Mouse (Mus musculus): ENCODE data around the gene Tmem38a. TPM values are rescaled to one million over a fixed set of nuclear protein-coding genes. Genes with fewer than 3 reads are reported as not detected.

Tmem38a gene
- polyA plus RNA-seq, 1 experiment from 2014 or later: 2.3 TPM

GRCm38 (mm10) chr8:72577941-72578340 lies 6.1 kb downstream of the Tmem38a start:
- Histone ChIP-seq H3K36me3 (replicated peaks; ENCODE audit: insufficient read depth, low read length) (no peaks in the 10 kb centered on the region), H3K9me3 (ENCODE audit: low read length) (no peaks in the 10 kb centered on the region), H3K4me1 (ENCODE audit: insufficient read depth) (no peaks in the 10 kb centered on the region; the same call in 1 of the 2 replicates), H3K4me3 (ENCODE audit: low read depth, low read length) (no peak overlapping the region), H3K27ac (ENCODE audit: low read depth) (no peak overlapping the region), H3K9ac (replicated peaks) (no peak overlapping the region), H3K27me3 (ENCODE audit: insufficient read depth, low read length) (no peaks in the 10 kb centered on the region), H3K4me2 (ENCODE audit: low read depth, low read length) (no peak overlapping the region)
- ATAC-seq: no peak
- 56% methylated on average over 1 of the region's 1 CpGs for WGBS (ENCODE audit: insufficient replicate concordance)
- TF ChIP-seq CTCF (IDR thresholded peaks at IDR 0.05; ENCODE audit: low read depth): no peak
- TF ChIP-seq EP300 (IDR thresholded peaks at IDR 0.05; ENCODE audit: low read depth): no peak
- DNase-seq: no peak

- Histone ChIP-seq H3K9me3 (ENCODE audit: low read length) (no peaks in the 10 kb centered on the region), H3K36me3 (replicated peaks; ENCODE audit: insufficient read depth, low read length) (no peaks in the 10 kb centered on the region), H3K4me3 (ENCODE audit: low read depth, low read length) (no peak overlapping the region), H3K9ac (replicated peaks) (no peak overlapping the region), H3K4me1 (ENCODE audit: insufficient read depth) (peaks cover 6% of the 10 kb centered on the region), H3K4me2 (ENCODE audit: low read depth, low read length) (no peak overlapping the region), H3K27ac (ENCODE audit: low read depth) (no peak overlapping the region), H3K27me3 (ENCODE audit: insufficient read depth, low read length) (no peaks in the 10 kb centered on the region)
- TF ChIP-seq EP300 (IDR thresholded peaks at IDR 0.05; ENCODE audit: low read depth) (no peak), CTCF (IDR thresholded peaks at IDR 0.05; ENCODE audit: low read depth) (no peak; the same call in 1 of the 2 replicates)
- 71% methylated on average over 9 of the region's 9 CpGs for WGBS (ENCODE audit: insufficient replicate concordance)
- ATAC-seq (no peak), DNase-seq (no peak)
Observed at GRCm38 (mm10) chr8:72579374-72579773, 7.5 kb downstream of the Tmem38a start.

- peak overlapping the region; percentile 86 for H3K27ac ChIP-seq (ENCODE audit: low read depth)
Observed at GRCm38 (mm10) chr8:72583056-72583771, 11.4 kb downstream of the Tmem38a start.

GRCm38 (mm10) chr8:72584390-72584789 lies 12.5 kb downstream of the Tmem38a start:
- no peak for ATAC-seq
- no peak overlapping the region for H3K27ac ChIP-seq (ENCODE audit: low read depth)

More at GRCm38 (mm10) chr8:72583056-72583771, 11.4 kb downstream of the Tmem38a start:
- Histone ChIP-seq H3K9ac (replicated peaks) (no peak overlapping the region; the same call in 1 of the 2 replicates), H3K36me3 (replicated peaks; ENCODE audit: insufficient read depth, low read length) (no peaks in the 10 kb centered on the region), H3K4me2 (ENCODE audit: low read depth, low read length) (0 out of 2 replicates have a peak overlapping the region, but pooled peaks have one; percentile 22), H3K27me3 (ENCODE audit: insufficient read depth, low read length) (no peaks in the 10 kb centered on the region), H3K4me3 (ENCODE audit: low read depth, low read length) (no peak overlapping the region), H3K4me1 (ENCODE audit: insufficient read depth) (peaks cover 6% of the 10 kb centered on the region), H3K9me3 (ENCODE audit: low read length) (no peaks in the 10 kb centered on the region)
- DNase-seq (peak; percentile 69), ATAC-seq (peak; percentile 72)
- 39% methylated on average over 7 of the region's 7 CpGs for WGBS (ENCODE audit: insufficient replicate concordance)
- no peak for TF ChIP-seq CTCF (IDR thresholded peaks at IDR 0.05; ENCODE audit: low read depth)
- no peak for TF ChIP-seq EP300 (IDR thresholded peaks at IDR 0.05; ENCODE audit: low read depth)

GRCm38 (mm10) chr8:72587806-72588205 lies 16.0 kb downstream of the Tmem38a start:
- Histone ChIP-seq H3K27me3 (ENCODE audit: insufficient read depth, low read length) (no peaks in the 10 kb centered on the region), H3K36me3 (replicated peaks; ENCODE audit: insufficient read depth, low read length) (no peaks in the 10 kb centered on the region), H3K27ac (ENCODE audit: low read depth) (no peak overlapping the region), H3K4me3 (ENCODE audit: low read depth, low read length) (no peak overlapping the region), H3K4me2 (ENCODE audit: low read depth, low read length) (no peak overlapping the region), H3K4me1 (ENCODE audit: insufficient read depth) (peaks cover 6% of the 10 kb centered on the region), H3K9ac (replicated peaks) (no peak overlapping the region), H3K9me3 (ENCODE audit: low read length) (no peaks in the 10 kb centered on the region)
- ATAC-seq: no peak
- TF ChIP-seq EP300 (IDR thresholded peaks at IDR 0.05; ENCODE audit: low read depth) (no peak), CTCF (IDR thresholded peaks at IDR 0.05; ENCODE audit: low read depth) (no peak)
- no peak for DNase-seq
- WGBS (ENCODE audit: insufficient replicate concordance): 80% methylated on average over 6 of the region's 6 CpGs

More at GRCm38 (mm10) chr8:72584390-72584789, 12.5 kb downstream of the Tmem38a start:
- TF ChIP-seq EP300 (IDR thresholded peaks at IDR 0.05; ENCODE audit: low read depth) (no peak), CTCF (IDR thresholded peaks at IDR 0.05; ENCODE audit: low read depth) (no peak)
- Histone ChIP-seq H3K9ac (replicated peaks) (no peak overlapping the region), H3K27me3 (ENCODE audit: insufficient read depth, low read length) (no peaks in the 10 kb centered on the region), H3K36me3 (replicated peaks; ENCODE audit: insufficient read depth, low read length) (no peaks in the 10 kb centered on the region), H3K9me3 (ENCODE audit: low read length) (no peaks in the 10 kb centered on the region), H3K4me1 (ENCODE audit: insufficient read depth) (peaks cover 6% of the 10 kb centered on the region), H3K4me3 (ENCODE audit: low read depth, low read length) (no peak overlapping the region), H3K4me2 (ENCODE audit: low read depth, low read length) (no peak overlapping the region)
- no peak for DNase-seq
- 65% methylated on average over 6 of the region's 6 CpGs for WGBS (ENCODE audit: insufficient replicate concordance)

- Histone ChIP-seq H3K9ac (replicated peaks) (no peak overlapping the region), H3K36me3 (replicated peaks; ENCODE audit: insufficient read depth, low read length) (no peaks in the 10 kb centered on the region), H3K9me3 (ENCODE audit: low read length) (no peaks in the 10 kb centered on the region), H3K4me1 (ENCODE audit: insufficient read depth) (no peaks in the 10 kb centered on the region), H3K27me3 (ENCODE audit: insufficient read depth, low read length) (no peaks in the 10 kb centered on the region), H3K4me2 (ENCODE audit: low read depth, low read length) (no peak overlapping the region), H3K27ac (ENCODE audit: low read depth) (no peak overlapping the region), H3K4me3 (ENCODE audit: low read depth, low read length) (no peak overlapping the region)
- WGBS (ENCODE audit: insufficient replicate concordance): 86% methylated on average over 10 of the region's 10 CpGs
- DNase-seq: no peak
- no peak for TF ChIP-seq CTCF (IDR thresholded peaks at IDR 0.05; ENCODE audit: low read depth)
- no peak for TF ChIP-seq EP300 (IDR thresholded peaks at IDR 0.05; ENCODE audit: low read depth)
- ATAC-seq: no peak
Observed at GRCm38 (mm10) chr8:72588865-72589264, 17.0 kb downstream of the Tmem38a start.
